Mouse (Mus musculus) cerebellum, adult 2 months (tissue): ENCODE data around the gene E2f1.

Experiments
- CTCF ChIP-seq: fragments of 200-500 bp; IDR thresholded peaks from 2 replicates; pipeline ENCODE4 v1.5.1; 2011; ENCODE audit warnings: low read depth, mild to moderate bottlenecking, control low read depth, low read length, moderate library complexity, borderline replicate concordance; ENCODE audit not compliant: insufficient read depth
- POLR2A ChIP-seq: fragments of 200-500 bp; IDR thresholded peaks from 2 replicates; pipeline ENCODE4 v1.6.1; 2011; ENCODE audit warnings: low read length, control low read depth, borderline replicate concordance; ENCODE audit not compliant: insufficient read depth

DNA sequence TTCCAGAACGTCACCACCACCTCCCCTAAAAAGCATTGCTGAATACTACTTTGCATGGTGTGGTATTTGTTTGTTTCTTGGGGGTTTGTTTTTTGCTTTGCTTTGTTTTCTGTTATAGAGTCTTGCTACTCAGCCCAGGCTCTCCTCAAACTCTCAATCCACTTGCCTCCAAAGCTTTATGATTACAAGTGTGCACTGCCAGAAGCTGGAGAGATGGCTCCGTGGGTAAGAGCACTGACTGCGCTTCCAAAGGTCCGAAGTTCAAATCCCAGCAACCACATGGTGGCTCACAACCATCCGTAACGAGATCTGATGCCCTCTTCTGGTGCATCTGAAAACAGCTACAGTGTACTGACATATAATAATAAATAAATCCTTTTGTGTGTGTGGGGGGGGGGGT is 30.9 kb upstream of the E2f1 start:
- TF ChIP-seq CTCF: no peak
- TF ChIP-seq POLR2A: no peak
